Mouse (Mus musculus): ENCODE measurements at regions not wholly inside any gene's neighbourhood (a gene's known extent, or its start where the extent isn't known, plus 50 kb on each side); places are given as distances from the start of the nearest gene placed in this dataset.
A peak's percentile ranks its signal among the peaks of the same experiment; 100 is the strongest.

- no peak for ATAC-seq (replicated peaks; ENCODE audit: low FRiP score, low TSS enrichment, poor library complexity, severe bottlenecking)
Measured at GRCm38 (mm10) chr16:92969036-92969435, 143.1 kb upstream of the Runx1 start.

- no peak for ATAC-seq (replicated peaks; ENCODE audit: low FRiP score, low TSS enrichment, poor library complexity, severe bottlenecking)
Measured at GRCm38 (mm10) chr16:92966069-92966866, 140.3 kb upstream of the Runx1 start.

DNA sequence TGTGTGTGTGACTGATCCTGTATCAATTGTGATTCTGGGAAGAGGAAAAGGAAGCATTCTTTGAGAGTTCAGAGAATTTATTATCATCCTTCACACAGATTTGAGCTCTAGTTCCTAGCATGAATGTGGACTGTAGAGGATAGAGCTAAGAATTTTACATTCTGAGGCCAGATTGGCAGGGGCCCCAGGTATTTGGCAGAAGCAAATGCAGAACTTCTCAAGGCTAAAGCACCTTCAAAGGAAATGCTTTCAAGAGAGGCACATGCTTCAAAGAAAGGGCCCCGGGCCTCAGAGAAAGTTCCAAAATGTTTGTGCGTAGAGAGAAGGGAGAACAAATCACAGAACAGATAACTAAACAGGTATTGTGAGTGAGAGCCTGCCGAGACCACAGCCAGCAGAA is 139.7 kb upstream of the Runx1 start:
- ATAC-seq (replicated peaks; ENCODE audit: low FRiP score, low TSS enrichment, poor library complexity, severe bottlenecking) = no peak

- ATAC-seq (replicated peaks; ENCODE audit: low FRiP score, low TSS enrichment, poor library complexity, severe bottlenecking) = no peak
Measured at GRCm38 (mm10) chr16:92963582-92963981, 137.6 kb upstream of the Runx1 start.

DNA sequence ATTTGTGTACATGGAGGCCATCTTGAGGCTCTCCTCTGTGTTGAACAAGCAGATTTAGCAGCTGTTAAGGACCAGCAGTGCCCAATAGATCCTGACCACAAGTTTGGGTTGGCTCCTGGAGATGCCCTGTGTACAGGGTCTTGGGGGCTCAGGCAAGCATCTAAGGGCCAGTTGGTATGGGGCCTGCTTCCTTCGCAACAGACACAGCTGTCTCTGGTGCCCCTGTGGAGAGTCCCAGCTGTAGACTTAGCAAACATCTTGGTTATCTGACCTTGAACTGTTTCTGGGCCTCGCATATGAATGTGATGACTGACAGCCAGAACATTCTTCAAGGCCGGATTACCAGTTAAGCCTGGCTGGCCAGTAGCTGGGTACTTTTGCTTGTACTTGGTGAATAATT is 135.4 kb upstream of the Runx1 start:
- no peak for ATAC-seq (replicated peaks; ENCODE audit: low FRiP score, low TSS enrichment, poor library complexity, severe bottlenecking)

DNA sequence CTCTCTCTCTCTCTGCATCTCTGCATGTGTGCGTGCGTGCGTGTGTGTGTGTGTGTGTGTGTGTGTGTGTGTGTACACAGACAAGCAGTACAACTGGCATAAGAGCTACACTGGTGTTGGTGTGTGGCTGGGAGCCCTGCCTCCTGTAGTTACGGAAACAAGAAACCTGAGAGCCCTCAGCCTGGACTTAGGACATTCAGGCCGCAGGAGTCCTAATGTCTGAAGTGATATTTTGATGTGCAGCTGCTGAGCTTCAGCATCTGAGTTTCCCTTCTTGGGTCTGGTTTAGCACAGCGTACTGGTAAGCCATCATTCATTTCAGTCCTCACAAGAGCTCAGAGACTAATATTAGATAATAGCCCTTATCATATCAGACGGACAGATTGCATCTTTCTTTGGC is 134.8 kb upstream of the Runx1 start:
- no peak for ATAC-seq (replicated peaks; ENCODE audit: low FRiP score, low TSS enrichment, poor library complexity, severe bottlenecking)

- ATAC-seq (replicated peaks; ENCODE audit: low FRiP score, low TSS enrichment, poor library complexity, severe bottlenecking) = no peak
Measured at GRCm38 (mm10) chr16:92958967-92959366, 133.0 kb upstream of the Runx1 start.

GRCm38 (mm10) chr16:92958146-92958545 is 132.2 kb upstream of the Runx1 start:
- no peak for ATAC-seq (replicated peaks; ENCODE audit: low FRiP score, low TSS enrichment, poor library complexity, severe bottlenecking)

GRCm38 (mm10) chr16:92955508-92955907 is 129.6 kb upstream of the Runx1 start:
- no peak for ATAC-seq (replicated peaks; ENCODE audit: low FRiP score, low TSS enrichment, poor library complexity, severe bottlenecking)

DNA sequence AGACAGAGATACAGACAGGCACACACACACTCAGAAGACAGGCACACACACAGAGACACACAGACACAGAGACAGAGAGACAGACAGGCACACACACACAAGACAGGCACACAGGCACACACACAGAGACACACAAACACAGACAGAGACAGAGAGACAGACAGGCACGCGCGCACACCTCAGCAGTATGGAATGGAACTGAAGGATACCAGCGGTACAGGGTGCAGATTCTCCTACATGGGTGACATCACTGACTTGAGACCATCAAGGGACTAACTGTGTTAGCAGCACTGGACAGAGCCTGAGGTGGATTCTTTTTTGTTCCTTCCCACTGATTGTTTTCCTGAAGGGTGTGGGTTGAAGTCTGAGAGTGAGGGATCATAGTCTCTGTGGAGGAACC is 129.1 kb upstream of the Runx1 start:
- no peak for ATAC-seq (replicated peaks; ENCODE audit: low FRiP score, low TSS enrichment, poor library complexity, severe bottlenecking)

DNA sequence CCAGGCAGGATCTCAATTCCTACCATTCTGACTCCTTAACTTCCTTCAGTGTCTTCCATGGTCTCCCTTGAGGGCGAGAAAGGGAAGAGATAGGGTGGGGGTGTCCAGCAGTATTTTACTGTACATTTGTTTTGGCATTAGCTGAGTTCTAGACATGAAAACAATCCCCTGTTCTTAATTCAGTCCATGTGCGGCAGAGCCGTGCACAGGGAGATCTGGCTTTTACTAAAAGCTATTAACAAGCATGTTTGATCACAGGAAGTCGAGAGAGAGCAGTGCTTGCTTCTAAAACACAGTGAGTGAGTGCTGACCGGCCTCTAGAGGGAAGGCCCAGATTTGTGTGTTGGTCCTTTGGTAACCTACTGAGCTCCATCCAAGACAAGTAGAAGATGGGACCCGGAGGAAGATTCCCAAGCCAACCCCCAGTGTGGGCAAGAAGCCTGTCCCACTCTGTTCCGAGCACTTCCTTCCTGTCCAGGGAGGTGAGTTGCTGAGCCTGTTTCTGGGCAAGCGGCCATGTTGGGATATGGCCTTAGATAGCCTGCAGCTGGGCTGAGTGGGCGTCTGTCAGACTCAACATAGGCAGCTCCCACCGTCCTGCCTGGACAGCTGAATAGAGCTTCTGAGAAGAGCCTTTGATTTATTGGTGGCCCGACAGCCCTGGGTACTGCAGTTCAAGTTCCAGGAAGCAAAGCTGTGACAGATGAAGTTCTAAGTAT is 128.1 kb upstream of the Runx1 start:
- no peak for ATAC-seq (replicated peaks; ENCODE audit: low FRiP score, low TSS enrichment, poor library complexity, severe bottlenecking)

- ATAC-seq (replicated peaks; ENCODE audit: low FRiP score, low TSS enrichment, poor library complexity, severe bottlenecking) = no peak
Measured at GRCm38 (mm10) chr16:92952336-92953097, 126.6 kb upstream of the Runx1 start.

DNA sequence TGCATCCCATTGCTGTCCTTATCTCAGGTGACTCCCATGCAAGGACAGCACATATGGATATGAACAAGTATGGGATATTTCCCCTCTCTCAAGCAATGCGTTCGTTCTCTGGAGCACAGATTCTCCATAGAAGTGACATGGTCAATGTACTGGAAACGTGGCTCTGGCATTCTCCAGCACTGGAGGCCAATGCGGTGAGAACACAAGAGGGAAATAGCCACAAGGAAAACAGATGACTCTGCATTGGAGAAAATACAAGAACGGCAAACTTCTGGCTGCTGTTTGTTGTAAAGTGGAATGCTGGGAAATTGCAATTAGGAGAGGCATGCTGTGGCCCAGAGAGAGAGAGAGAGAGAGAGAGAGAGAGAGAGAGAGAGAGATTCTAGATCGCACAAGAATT is 125.6 kb upstream of the Runx1 start:
- ATAC-seq (replicated peaks; ENCODE audit: low FRiP score, low TSS enrichment, poor library complexity, severe bottlenecking) = no peak

- ATAC-seq (replicated peaks; ENCODE audit: low FRiP score, low TSS enrichment, poor library complexity, severe bottlenecking) = no peak
Measured at GRCm38 (mm10) chr16:92948494-92948893, 122.5 kb upstream of the Runx1 start.

- ATAC-seq (replicated peaks; ENCODE audit: low FRiP score, low TSS enrichment, poor library complexity, severe bottlenecking) = peak; percentile 50; the same call in 1 of the 2 replicates
Measured at GRCm38 (mm10) chr16:92946554-92946953, 120.6 kb upstream of the Runx1 start.

DNA sequence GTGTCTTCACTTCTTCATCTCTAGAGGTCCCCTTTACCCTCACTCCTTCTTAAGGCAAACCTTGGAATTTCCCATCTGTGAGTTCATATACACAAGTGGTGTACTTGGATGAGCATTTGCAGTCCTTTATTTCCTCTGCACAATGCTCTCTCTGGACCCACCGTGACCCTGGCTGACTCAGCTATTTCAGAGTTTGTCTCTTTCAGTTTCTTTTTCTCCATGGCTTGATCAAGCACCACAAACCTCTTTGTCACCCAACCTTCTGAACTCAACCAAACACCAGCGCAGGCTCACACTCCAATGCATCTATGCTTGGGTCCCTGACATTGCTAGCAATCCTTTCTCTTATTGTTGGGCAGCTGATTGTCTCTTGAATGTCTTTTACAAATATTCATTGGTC is 118.0 kb upstream of the Runx1 start:
- ATAC-seq (replicated peaks; ENCODE audit: low FRiP score, low TSS enrichment, poor library complexity, severe bottlenecking) = no peak

GRCm38 (mm10) chr16:92939618-92940017 is 113.7 kb upstream of the Runx1 start:
- ATAC-seq (replicated peaks; ENCODE audit: low FRiP score, low TSS enrichment, poor library complexity, severe bottlenecking) = no peak

GRCm38 (mm10) chr16:92935848-92936535 is 110.0 kb upstream of the Runx1 start:
- ATAC-seq (replicated peaks; ENCODE audit: low FRiP score, low TSS enrichment, poor library complexity, severe bottlenecking) = no peak

GRCm38 (mm10) chr16:92930103-92930502 is 104.2 kb upstream of the Runx1 start:
- no peak for ATAC-seq (replicated peaks; ENCODE audit: low FRiP score, low TSS enrichment, poor library complexity, severe bottlenecking)

GRCm38 (mm10) chr16:92928201-92928600 is 102.3 kb upstream of the Runx1 start:
- no peak for ATAC-seq (replicated peaks; ENCODE audit: low FRiP score, low TSS enrichment, poor library complexity, severe bottlenecking)
